Mouse (Mus musculus) liver, embryonic 16.5 days (tissue): ENCODE results near the gene Gucy1b2. TPM values are rescaled to one million over a fixed set of nuclear protein-coding genes. Genes with fewer than 3 reads are reported as not detected.

Source experiments
- ATAC-seq: fragments of 200-750 bp; cut with Nextera tagmentation; 2 replicates; pipeline ENCODE4 v1.8.0; 2017; ENCODE audit warnings: low read depth, mild to moderate bottlenecking, moderate number of reproducible peaks, moderate library complexity
- H3K27ac ChIP-seq: fragments of 300-500 bp; sonication (generic); 2 replicates; pipeline ENCODE4 v1.5.1; 2014; ENCODE audit warnings: mild to moderate bottlenecking, low read length
- H3K27me3 ChIP-seq: fragments of 300-500 bp; sonication (generic); 2 replicates; pipeline ENCODE4 v1.6.1; 2014; ENCODE audit warnings: low read depth, low read length, mixed read lengths; ENCODE audit not compliant: control insufficient read depth, insufficient read depth
- H3K36me3 ChIP-seq: fragments of 300-500 bp; sonication (generic); 2 replicates; pipeline ENCODE4 v1.6.1; 2014; ENCODE audit warnings: mild to moderate bottlenecking; ENCODE audit not compliant: control insufficient read depth, insufficient read depth
- H3K4me1 ChIP-seq: fragments of 300-500 bp; sonication (generic); 2 replicates; pipeline ENCODE4 v1.6.1; 2014; ENCODE audit warnings: low read depth, low read length, mixed read lengths; ENCODE audit not compliant: control insufficient read depth
- H3K4me2 ChIP-seq: fragments of 300-500 bp; sonication (generic); 2 replicates; pipeline ENCODE4 v1.6.1; 2014; ENCODE audit warnings: low read depth, low read length, mixed read lengths
- H3K4me3 ChIP-seq: fragments of 300-500 bp; sonication (generic); 2 replicates; pipeline ENCODE4 v1.5.1; 2014; ENCODE audit warnings: low read depth, mild to moderate bottlenecking, low read length
- H3K9ac ChIP-seq: fragments of 300-500 bp; sonication (generic); 2 replicates; pipeline ENCODE4 v1.6.1; 2014; ENCODE audit warnings: low read depth, low read length
- H3K9me3 ChIP-seq: fragments of 300-500 bp; sonication (generic); replicated peaks from 2 replicates; pipeline ENCODE4 v1.6.1; 2016; ENCODE audit warnings: low read length; ENCODE audit not compliant: control insufficient read depth
- WGBS: fragments of 180-500 bp; shearing (Covaris S2); extraction: QIAGEN DNeasy Blood & Tissue Kit; methylation state at CpG from one replicate; pipeline ENCODE4 v1.1.7; 2014; ENCODE audit not compliant: insufficient replicate concordance; 5-methylcytosine and 5-hydroxymethylcytosine counted together
- polyA plus RNA-seq: library from polyadenylated mRNA; unstranded; fragments of >200 nt; fragmentation: Nextera tagmentation; extraction: Ambion mirVana; gene quantifications from 2 replicates; pipeline ENCODE4 v1.2.1, GENCODE M21; 2015

Gene Gucy1b2
- polyA plus RNA-seq, 1 experiment from 2014 or later, result not detected

- no peak overlapping the region for H3K9ac ChIP-seq
- H3K36me3 ChIP-seq, result no peaks in the 10 kb centered on the region
- WGBS, result 33% methylated on average over 2 of the region's 2 CpGs
- no peaks in the 10 kb centered on the region for H3K9me3 ChIP-seq
- H3K4me1 ChIP-seq, result no peaks in the 10 kb centered on the region
- H3K4me3 ChIP-seq, result no peak overlapping the region
- H3K4me2 ChIP-seq, result no peak overlapping the region
- no peak for ATAC-seq
- no peaks in the 10 kb centered on the region for H3K27me3 ChIP-seq
- H3K27ac ChIP-seq, result no peak overlapping the region
Measured at GRCm38 (mm10) chr14:62472061-62472460, 16.0 kb upstream of the Gucy1b2 start.

- no peak for ATAC-seq
- Histone ChIP-seq H3K27ac (no peak overlapping the region), H3K4me3 (no peak overlapping the region), H3K9me3 (no peaks in the 10 kb centered on the region), H3K27me3 (no peaks in the 10 kb centered on the region), H3K4me2 (no peak overlapping the region), H3K36me3 (no peaks in the 10 kb centered on the region), H3K9ac (no peak overlapping the region), H3K4me1 (no peaks in the 10 kb centered on the region)
- WGBS, result 61% methylated on average over 5 of the region's 5 CpGs
Measured at GRCm38 (mm10) chr14:62468753-62469125, 12.7 kb upstream of the Gucy1b2 start.

- Histone ChIP-seq H3K36me3 (no peaks in the 10 kb centered on the region), H3K4me1 (no peaks in the 10 kb centered on the region), H3K27me3 (no peaks in the 10 kb centered on the region), H3K27ac (no peak overlapping the region), H3K4me3 (no peak overlapping the region), H3K4me2 (no peak overlapping the region), H3K9me3 (no peaks in the 10 kb centered on the region), H3K9ac (no peak overlapping the region)
- no peak for ATAC-seq
- WGBS, result 58% methylated on average over 6 of the region's 6 CpGs
Measured at GRCm38 (mm10) chr14:62468119-62468752, 12.1 kb upstream of the Gucy1b2 start.

- 31% methylated on average over 9 of the region's 9 CpGs for WGBS
- Histone ChIP-seq H3K4me2 (0 out of 2 replicates have a peak overlapping the region, but pooled peaks have one; percentile 9), H3K27ac (no peak overlapping the region), H3K4me3 (no peak overlapping the region), H3K9ac (no peak overlapping the region), H3K36me3 (no peaks in the 10 kb centered on the region), H3K9me3 (no peaks in the 10 kb centered on the region), H3K27me3 (no peaks in the 10 kb centered on the region), H3K4me1 (no peaks in the 10 kb centered on the region)
- no peak for ATAC-seq
Measured at GRCm38 (mm10) chr14:62464966-62465365, 8.9 kb upstream of the Gucy1b2 start.

- no peak overlapping the region for H3K4me3 ChIP-seq
- H3K27ac ChIP-seq, result no peak overlapping the region
- no peaks in the 10 kb centered on the region for H3K36me3 ChIP-seq
- no peaks in the 10 kb centered on the region for H3K9me3 ChIP-seq
- no peak overlapping the region for H3K4me2 ChIP-seq
- WGBS, result 54% methylated on average over 11 of the region's 11 CpGs
- H3K4me1 ChIP-seq, result no peaks in the 10 kb centered on the region
- no peaks in the 10 kb centered on the region for H3K27me3 ChIP-seq
- ATAC-seq, result no peak
- no peak overlapping the region for H3K9ac ChIP-seq
Measured at GRCm38 (mm10) chr14:62459541-62459940, 3.5 kb upstream of the Gucy1b2 start.

- no peak overlapping the region for H3K4me2 ChIP-seq
- no peaks in the 10 kb centered on the region for H3K9me3 ChIP-seq
Measured at GRCm38 (mm10) chr14:62457420-62458181, 1.5 kb upstream of the Gucy1b2 start.

GRCm38 (mm10) chr14:62455570-62455879 lies 564 bp downstream of the Gucy1b2 start:
- H3K4me2 ChIP-seq, result no peak overlapping the region
- no peaks in the 10 kb centered on the region for H3K9me3 ChIP-seq
- H3K4me1 ChIP-seq, result no peaks in the 10 kb centered on the region
- H3K9ac ChIP-seq, result no peak overlapping the region
- H3K27me3 ChIP-seq, result no peaks in the 10 kb centered on the region
- H3K4me3 ChIP-seq, result no peak overlapping the region
- 53% methylated on average over 5 of the region's 5 CpGs for WGBS
- no peaks in the 10 kb centered on the region for H3K36me3 ChIP-seq
- no peak for ATAC-seq
- no peak overlapping the region for H3K27ac ChIP-seq

More at GRCm38 (mm10) chr14:62457420-62458181, 1.5 kb upstream of the Gucy1b2 start:
- H3K27me3 ChIP-seq, result no peaks in the 10 kb centered on the region
- H3K4me1 ChIP-seq, result no peaks in the 10 kb centered on the region
- no peak overlapping the region for H3K9ac ChIP-seq
- ATAC-seq, result no peak
- no peaks in the 10 kb centered on the region for H3K36me3 ChIP-seq
- H3K27ac ChIP-seq, result no peak overlapping the region
- 16% methylated on average over 22 of the region's 22 CpGs for WGBS
- H3K4me3 ChIP-seq, result no peak overlapping the region

GRCm38 (mm10) chr14:62454760-62455569 lies 1.1 kb downstream of the Gucy1b2 start:
- WGBS, result 44% methylated on average over 9 of the region's 9 CpGs
- Histone ChIP-seq H3K4me3 (no peak overlapping the region), H3K27ac (no peak overlapping the region), H3K4me2 (no peak overlapping the region), H3K9ac (no peak overlapping the region), H3K36me3 (no peaks in the 10 kb centered on the region), H3K4me1 (no peaks in the 10 kb centered on the region), H3K27me3 (no peaks in the 10 kb centered on the region), H3K9me3 (no peaks in the 10 kb centered on the region)
- ATAC-seq, result no peak

GRCm38 (mm10) chr14:62454136-62454535 lies 2.0 kb downstream of the Gucy1b2 start:
- Histone ChIP-seq H3K9ac (no peak overlapping the region), H3K4me3 (no peak overlapping the region), H3K27ac (no peak overlapping the region), H3K36me3 (no peaks in the 10 kb centered on the region), H3K4me1 (no peaks in the 10 kb centered on the region), H3K4me2 (no peak overlapping the region), H3K27me3 (no peaks in the 10 kb centered on the region), H3K9me3 (no peaks in the 10 kb centered on the region)
- WGBS, result 55% methylated on average over 3 of the region's 3 CpGs
- no peak for ATAC-seq
